Mouse (Mus musculus) testis, postnatal 10 days (tissue): Measurements from ENCODE around the gene Hmgcl.

Source experiments
- DNase-seq: peaks from one replicate; pipeline ENCODE4 v3.0.0; 2021; ENCODE audit warnings: low spot score

Gene Hmgcl

DNA sequence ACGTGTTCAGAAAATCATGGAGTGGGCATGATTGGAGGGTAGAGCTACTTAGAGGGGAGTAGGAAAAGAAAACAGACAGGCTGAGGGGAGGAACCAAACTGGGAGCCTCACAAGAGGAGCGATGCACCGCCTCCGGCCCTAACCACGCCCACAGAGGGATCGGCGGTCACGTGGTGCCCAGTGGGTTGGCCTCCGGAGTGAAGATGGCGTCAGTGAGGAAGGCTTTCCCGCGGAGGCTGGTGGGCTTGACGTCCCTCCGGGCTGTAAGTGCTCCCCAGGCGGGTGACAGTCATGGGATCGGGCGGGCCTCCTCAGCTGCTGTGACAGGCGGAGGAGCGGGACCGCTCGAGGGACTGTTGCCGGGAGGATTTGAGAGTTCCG is at the start of gene Hmgcl:
Hmgcl (plus strand) TSS at position 171 of the 381 bp plus-strand sequence.
- DNase-seq: peak; percentile 98

DNA sequence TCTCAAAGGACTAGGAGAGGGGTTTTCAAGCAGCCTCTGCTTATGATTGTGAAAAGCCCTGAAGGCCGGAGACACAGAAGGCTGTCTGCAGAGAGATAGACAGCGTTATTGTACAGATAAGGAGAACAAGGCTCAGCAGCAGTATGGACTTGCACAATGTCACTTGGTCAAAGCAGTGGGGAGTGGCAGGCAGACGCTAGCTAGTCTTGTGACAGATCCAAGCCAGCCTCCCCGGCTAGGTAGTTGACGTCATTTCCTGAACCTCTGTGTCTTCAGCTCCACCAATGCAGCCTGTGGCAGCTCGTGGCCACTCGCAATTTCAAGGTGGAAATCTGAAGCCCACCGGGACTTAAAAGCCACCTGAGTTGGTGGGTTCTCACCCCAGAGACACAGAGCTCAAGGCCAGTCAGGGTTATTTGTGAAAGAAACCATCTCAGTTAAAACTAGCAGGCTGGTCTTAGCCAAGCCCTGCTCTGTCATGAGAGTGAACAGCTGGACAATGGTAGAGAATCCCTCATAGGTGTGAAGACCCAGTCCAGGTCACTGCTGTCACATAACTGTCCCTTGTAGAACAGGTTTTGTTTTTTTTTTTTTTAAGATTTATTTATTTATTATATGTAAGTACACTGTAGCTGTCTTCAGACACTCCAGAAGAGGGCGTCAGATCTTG is 47.7 kb upstream of the Hmgcl start:
- no peak for DNase-seq

DNA sequence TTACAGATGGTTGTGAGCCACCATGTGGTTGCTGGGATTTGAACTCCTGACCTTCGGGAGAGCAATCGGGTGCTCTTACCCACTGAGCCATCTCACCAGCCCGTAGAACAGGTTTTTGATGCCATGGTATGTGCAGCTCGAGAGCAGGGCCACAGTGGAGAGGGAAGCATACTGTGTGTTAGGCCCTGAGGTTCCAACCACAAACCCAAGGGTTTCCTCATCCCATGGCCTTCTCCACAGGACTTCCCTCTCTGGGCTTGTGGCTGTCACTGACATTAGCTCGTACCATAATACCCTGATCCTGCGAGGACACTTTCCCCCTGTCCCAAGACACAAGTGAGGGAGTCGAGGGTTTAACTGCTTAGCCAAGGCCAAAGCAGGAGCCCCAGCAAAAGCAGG is 47.2 kb upstream of the Hmgcl start:
- DNase-seq: no peak

DNA sequence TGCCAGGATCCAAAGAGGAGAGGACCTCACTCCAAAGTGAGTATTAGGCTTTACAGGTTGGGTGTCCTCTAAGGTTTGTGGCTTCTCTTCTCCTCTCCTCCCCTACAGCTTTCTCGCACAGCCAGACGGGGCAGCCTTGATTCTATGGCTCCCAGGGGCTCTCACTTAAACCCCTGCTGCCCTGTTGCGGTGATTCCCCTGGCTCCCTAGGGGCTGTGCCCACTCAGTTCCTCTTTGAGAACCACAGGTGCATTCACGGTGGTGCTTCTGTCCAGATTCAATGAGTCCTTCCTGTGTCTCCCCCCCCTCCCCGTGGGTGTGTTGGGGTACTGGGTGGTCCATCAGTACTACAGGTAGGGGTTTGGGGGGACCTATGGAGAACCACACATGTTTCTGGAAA is 46.2 kb upstream of the Hmgcl start:
- no peak for DNase-seq

DNA sequence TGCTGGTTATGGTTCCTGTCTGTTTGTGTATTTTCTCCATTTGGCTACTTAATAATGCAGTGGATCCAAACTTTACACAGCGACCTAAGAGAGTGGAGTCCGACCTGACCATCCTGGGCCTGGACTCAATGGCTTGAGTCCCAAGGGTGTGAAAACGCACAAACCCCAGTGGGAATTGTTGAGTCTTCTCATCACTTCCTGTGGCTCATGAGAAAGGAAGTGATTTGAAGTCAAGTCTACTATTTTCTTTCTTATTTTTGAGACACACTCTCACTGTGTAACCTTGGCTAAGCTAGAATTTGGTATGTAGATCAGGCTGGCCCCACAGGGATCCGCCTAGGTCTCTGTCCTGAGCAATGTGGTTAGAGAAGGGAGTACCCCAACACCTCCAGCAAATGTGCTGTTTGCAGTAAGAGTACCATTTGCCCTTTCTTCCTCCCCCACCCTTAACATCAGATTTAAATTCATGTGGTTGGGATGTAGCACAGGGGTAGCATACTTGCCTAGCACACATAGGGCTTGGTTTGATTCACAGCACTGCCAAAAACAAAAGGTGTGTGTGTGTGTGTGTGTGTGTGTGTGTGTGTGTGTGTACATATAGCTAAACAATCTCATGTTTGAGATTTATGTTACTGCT is 43.5 kb upstream of the Hmgcl start:
- DNase-seq: no peak

DNA sequence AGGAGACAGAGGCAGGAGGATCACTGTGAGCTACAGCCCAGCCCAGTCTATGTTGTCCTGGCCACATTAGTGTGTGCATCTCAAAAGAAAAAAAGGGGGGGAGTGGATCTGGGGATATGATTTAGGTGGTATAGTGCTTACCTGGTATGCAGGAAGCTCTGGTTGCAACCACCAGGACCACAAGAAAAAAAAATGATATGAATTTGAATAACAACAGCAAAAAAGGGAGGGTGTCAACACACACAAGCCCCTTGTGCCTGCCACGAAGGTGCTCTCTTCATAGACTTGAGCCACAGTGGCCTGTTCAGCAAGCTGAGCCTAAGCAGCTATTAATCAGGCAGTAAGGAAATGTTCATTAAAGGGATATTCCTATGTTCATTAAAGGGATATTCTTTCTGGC is 41.4 kb upstream of the Hmgcl start:
- no peak for DNase-seq

DNA sequence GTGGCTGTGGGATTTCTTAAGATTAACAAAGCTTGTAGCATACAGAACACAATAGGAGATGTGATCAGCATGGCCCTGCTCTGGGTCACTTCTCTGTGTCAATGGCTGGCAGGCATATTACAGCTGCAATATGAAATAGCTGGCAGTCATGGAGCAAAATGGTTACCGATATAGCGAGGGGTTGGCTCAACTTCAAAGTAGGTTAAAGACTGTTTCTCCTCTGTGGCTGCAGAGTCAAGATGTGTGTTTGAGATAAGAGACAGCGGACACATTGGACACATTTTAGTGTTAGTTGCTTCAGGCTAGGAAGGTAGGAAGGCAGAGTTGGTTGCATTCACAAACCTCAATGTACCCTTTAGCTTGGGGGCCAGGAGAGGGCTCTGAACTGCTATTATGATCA is 39.6 kb upstream of the Hmgcl start:
- no peak for DNase-seq

DNA sequence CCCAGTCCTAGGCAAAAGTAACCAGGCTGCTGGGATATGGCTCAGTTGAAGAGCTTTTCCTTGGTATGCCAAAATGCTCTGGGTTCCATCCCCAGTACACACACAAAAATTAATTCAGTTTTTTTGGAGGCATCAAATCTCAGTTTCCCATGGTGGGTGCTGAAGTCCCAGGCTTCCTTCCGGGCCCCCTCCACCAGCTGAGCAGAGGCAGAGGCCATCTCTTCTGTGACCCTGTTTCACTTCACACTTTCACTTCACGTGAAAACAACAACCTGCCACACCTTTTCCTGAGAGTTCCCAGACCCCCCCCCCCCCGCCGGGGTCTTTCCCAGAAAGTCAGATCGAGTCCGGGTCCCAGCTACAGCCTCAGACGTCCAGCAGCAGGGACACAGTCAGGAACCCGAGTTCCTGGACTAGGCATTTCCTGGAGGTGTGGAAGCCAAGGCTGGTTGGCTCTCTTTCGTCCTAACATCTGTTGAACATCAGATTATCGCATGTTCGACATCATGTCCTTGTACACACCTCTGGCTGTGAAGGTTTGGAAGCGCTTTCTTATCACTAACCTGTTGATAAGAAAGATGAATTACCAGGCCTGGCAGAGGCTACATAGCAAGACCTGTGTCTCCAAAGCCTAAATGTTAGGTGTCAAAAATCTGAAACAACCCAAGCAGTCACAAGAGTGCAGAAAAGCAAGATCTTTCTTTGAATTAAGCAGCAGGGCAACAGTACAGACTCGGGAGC is 36.8 kb upstream of the Hmgcl start:
- DNase-seq: no peak

DNA sequence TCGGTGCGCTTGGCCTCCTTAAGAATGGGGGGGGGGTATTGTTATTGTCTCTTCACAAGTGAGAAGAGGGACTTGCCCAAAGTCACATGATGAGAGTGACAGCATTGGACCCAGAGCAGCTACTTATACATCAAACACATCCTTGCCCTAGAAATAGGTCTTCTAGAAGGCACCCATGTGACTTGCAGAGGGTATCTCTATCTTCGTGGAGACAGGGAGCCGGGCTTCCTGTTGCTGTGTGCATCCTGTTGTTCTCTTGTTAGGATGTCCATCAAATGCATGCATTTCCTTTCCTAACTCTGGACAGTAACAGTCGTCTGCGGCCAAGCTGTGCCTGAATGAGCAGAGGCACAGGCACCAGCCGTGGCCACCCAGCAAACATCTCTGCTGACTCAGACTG is 34.7 kb upstream of the Hmgcl start:
- no peak for DNase-seq

DNA sequence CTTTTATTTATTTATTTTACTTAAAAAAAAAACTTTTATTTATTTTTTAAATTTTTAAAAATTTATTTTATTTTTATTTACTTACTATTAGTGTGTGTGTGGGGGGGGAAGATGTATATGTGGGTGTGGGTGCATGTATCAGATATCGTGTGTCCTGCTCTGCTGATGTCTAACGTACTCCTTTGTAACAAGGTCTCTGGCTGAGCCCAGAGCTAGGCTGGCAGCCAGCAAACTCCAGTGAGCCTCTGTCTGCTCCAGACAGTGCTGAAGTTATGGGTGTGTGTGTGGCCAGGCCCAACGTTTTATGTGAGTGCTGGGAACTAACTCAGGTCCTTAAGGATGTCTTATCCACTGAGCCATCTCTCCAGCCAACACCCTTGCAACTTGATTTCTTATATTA is 34.1 kb upstream of the Hmgcl start:
- no peak for DNase-seq

DNA sequence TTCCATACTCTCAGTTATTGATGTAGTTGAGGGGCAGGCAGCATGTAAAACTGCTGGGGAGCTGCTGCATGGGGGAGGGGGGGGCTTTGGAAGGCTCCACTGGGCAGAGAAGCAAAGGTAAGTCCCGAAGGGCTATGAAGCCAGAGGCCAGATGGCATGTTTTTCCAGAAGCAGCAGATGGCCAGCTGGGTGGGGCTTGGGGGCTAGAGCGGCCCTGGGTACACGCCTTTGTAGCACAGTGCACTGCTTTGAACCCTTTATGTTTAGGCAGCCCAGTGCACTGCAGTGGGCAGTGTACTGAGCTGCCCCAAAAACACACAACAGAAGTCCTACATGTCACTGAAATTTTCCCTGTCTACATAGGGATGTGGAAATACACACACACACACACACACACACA is 33.4 kb upstream of the Hmgcl start:
- no peak for DNase-seq

DNA sequence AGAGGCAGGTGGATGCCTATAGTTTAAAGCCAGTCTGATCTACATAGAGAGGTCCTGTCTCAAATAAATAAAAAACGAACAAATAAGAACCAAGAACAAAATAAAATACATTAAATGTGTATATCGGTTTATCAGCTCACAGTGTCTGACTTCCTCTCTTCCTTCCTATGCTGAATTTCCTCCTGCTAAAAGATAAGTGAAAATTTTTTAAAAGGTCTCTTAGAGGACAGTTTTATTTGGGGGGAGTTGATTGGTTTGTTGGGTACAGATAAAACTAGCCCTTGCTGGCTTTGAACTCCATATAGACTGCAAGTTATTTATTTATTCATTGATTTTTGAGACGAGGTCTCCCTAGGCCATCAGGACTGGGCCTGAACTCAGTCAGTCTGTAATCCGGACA is 32.8 kb upstream of the Hmgcl start:
- no peak for DNase-seq

DNA sequence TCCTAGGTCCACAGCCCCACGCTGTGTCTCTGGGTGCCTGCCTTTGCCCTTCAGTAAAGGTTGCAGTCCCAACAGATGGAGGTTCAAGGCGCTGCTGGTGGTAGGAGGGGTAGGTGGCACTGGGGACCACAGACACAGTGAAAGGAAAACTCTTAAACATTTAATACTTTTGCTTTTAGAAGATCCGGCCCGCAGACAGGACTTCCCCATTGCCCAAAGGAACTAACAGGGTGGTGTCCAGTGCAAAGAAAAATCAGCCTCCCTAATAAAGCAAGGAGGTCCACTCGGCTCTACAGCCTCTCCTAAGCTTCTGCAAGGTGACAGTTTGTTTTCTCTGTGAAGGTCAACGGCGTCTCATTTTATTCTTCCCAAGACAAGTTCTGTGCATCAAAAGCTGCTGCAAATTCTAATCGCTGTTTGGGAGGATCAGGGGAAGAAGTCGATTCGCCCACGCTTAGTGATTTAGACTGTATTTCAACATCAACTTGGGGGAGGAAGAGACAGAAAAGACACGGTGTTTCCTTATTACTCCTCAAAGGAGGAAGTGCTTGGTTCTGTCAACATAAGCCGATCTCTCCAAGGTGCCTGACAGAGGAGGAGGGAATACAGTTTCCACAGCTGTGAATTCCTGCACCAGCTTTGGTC is 27.5 kb upstream of the Hmgcl start:
- no peak for DNase-seq

DNA sequence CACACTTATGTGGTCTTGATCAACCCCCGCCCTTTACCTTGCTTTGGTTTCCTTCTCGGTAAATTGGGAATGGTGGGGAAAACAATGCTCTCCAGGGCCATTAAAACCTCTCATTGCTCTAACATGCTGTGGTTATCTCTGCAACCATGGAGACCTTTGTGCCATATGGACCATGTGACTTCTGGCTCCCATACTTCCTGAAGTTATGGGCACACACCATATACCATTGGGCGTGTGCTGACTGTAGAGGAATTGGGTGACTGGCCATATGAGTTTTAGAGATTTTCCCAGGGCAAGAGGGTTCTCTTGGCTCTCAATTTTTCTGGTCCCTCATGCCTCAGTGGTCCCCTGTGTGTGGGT is 27.0 kb upstream of the Hmgcl start:
- no peak for DNase-seq

DNA sequence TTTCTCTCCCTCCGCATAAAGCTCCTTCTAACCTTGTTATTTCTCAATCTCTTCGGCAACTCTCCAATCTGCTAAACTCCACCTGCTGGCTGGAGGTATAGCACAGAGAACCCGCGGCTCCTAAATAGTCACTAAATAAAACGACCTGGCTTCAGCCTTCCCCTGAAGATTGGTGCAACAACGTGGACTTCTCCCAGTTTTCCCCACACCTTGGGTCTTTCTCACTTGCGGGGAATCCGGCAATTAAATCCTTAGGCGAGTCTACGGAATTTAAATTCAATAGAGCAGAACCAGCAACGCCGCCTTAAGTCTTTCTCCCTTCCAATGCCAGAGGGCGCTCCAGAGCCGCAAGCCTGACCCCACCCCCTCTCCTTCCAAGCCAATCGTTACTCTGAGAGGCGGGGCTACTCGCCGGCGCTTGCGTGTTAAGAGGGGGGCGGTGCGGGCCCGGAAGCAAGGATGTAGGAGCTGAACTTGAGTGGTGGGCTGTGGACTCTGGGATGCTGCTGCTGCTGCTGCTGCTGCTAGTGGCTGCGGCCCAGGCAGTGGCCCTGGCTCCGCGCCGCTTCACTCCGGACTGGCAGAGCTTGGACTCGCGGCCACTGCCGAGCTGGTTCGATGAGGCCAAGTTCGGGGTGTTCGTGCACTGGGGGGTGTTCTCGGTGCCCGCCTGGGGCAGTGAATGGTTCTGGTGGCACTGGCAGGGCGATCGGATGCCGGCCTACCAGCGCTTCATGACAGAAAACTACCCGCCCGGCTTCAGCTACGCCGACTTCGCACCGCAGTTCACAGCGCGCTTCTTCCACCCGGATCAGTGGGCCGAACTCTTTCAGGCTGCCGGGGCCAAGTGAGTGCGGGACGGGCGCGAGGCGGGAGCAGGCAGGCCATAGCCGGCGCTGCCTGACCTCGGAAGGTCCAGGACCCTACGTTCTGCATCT is 25.7 kb upstream of the Hmgcl start, which contains the start of gene Fuca1:
Fuca1 (plus strand) TSS at position 432 of the 938 bp plus-strand sequence.
- peak; percentile 97 for DNase-seq

DNA sequence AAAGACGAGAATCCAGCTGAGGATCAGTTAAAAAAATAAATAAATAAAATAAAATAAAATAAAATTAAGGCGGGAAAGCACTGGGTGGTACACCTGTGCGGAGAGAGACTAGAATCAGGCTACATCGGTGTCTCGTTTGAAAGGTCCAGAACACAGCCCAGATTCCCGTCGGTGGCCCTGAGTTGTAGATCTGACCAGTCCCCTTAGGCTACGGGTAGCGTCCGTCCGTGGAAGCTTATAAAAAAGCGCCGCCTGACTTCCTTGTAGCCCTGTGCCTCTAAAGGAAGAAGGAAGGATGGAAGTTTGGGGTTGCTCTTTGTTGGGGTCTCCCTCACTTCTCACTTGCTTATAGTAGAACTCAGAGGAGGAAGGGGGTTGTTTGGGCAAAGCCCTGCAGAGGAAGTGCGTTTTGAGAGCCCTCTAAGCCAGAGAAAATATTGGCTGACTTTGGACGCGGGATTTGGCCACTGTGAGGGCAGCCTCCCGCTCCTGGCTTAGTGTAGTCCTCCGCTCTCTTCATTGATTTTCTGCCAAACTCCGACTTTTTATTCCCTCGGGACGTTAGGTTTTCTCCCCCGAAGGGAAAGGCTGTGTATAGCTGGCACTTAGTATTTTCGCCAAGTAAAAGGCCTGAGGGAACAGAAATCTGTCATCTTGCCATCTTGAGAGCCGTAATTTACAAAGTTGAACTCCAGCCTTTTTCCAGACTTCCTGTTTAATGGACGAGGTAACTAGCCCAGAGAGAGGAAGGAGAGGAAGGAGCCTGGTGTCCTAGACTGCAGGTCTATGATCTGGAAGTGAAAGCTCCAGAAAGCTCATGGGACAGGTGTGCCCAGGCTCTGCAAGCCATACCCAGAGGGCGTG is 24.8 kb upstream of the Hmgcl start:
- no peak for DNase-seq

DNA sequence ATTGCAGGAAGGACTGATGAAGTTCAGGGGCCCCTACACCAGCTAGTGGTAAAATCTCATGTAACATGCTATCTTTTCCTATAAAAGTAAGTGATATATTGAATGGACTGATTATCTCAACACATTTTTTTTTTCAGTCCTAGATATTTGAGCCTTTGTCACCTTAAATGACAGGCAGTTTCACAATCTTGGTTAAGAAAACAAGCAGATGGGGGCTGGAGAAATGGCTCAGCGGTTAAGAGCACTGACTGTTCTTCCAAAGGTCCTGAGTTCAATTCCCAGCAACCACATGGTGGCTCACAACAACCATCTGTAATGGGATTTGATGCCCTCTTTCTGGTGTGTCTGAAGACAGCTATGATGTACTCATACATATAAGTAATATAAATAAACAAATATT is 24.1 kb upstream of the Hmgcl start:
- no peak for DNase-seq

DNA sequence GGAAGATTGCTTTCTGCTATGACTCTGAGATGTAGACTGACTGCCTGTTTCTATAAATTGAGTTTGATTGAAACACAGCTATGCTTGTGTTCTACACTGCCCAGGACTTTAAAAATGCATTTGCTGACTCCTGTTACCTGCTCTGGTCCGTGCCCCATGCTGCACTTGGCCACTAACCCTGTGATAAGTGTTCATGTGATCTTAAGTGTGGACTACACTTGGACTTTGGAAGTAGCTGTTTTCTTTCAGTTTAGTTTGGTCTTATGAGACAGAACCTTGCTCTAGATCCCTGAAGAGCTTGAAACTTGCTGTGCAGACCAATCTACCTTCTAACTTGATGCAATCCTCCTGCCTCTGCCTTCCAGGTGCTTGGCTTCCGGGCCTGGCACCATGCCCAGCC is 21.8 kb upstream of the Hmgcl start:
- DNase-seq: no peak

DNA sequence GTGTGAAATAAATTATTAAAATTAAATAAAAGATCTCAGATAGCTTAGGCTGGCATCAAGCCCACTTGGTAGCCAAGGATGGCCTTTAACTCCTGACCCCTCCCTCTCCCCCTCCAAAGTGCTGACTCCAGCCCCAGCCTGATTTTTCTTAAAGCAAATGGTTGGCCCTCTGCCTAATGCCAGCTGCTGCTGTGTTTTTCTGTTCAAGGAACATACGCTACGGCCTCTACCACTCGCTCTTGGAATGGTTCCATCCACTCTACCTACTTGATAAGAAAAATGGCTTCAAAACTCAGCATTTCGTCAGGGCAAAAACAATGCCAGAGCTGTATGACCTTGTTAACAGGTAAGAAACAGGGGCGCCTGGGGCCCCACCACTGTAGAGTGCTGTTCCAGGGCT is 20.9 kb upstream of the Hmgcl start:
- no peak for DNase-seq

DNA sequence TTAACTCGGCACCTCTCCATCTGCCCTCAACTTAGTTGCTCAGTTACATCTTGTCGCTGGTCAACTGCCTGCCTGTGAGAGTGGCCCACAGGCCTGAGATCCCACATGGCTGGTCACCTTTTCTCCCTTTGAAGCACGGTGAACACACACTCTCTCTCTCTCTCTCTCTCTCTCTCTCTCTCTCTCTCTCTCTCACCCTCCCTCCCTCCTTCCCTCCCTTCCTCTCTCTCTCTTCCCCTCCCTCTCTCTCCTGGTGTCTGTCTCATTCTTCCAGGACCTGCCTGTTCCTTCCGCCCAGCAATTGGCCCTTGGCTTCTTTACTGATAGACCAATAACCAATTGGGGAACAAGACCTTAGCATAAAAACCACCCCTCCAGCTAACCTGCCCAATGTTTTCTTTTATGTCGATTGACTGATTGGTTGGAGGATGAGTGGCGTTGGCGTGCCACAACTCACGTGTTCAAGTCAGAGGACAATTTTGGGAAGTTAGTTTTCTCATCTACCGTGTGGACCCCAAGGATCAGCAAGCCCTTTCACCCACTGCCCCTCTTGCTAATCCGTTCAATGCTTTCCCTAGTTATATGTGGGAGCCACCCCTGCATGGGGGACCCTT is 19.9 kb upstream of the Hmgcl start:
- no peak for DNase-seq
